Mouse (Mus musculus) lung, embryonic 14.5 days (tissue): ENCODE measurements at regions not wholly inside any gene's neighbourhood (a gene's known extent, or its start where the extent isn't known, plus 50 kb on each side); places are given as distances from the start of the nearest gene placed in this dataset.

Source experiments
- ATAC-seq: fragments of 200-750 bp; cut with Nextera tagmentation; 2 replicates; pipeline ENCODE4 v1.8.0; 2017; ENCODE audit warnings: mild to moderate bottlenecking, moderate TSS enrichment, moderate library complexity; ENCODE audit not compliant: insufficient read depth
- DNase-seq: peaks from one replicate; pipeline ENCODE4 v3.0.0-alpha.2; 2015
- H3K27ac ChIP-seq: fragments of 300-500 bp; sonication (generic); 2 replicates; pipeline ENCODE4 v1.5.1; 2014; ENCODE audit warnings: low read depth, mild to moderate bottlenecking, moderate library complexity
- H3K27me3 ChIP-seq: fragments of 300-500 bp; sonication (generic); 2 replicates; pipeline ENCODE4 v1.6.1; 2014; ENCODE audit warnings: low read length, control low read depth; ENCODE audit not compliant: insufficient read depth
- H3K36me3 ChIP-seq: fragments of 300-500 bp; sonication (generic); 2 replicates; pipeline ENCODE4 v1.6.1; 2014; ENCODE audit warnings: control low read depth; ENCODE audit not compliant: insufficient read depth
- H3K4me1 ChIP-seq: fragments of 300-500 bp; sonication (generic); 2 replicates; pipeline ENCODE4 v1.6.1; 2014; ENCODE audit warnings: antibody characterized with exemption, control low read depth; ENCODE audit not compliant: insufficient read depth
- H3K4me2 ChIP-seq: fragments of 300-500 bp; sonication (generic); 2 replicates; pipeline ENCODE4 v1.6.1; 2014; ENCODE audit warnings: mild to moderate bottlenecking
- H3K4me3 ChIP-seq: fragments of 300-500 bp; sonication (generic); 2 replicates; pipeline ENCODE4 v1.5.1; 2014; ENCODE audit warnings: low read depth, low read length
- H3K9ac ChIP-seq: fragments of 300-500 bp; sonication (generic); 2 replicates; pipeline ENCODE4 v1.6.1; 2014
- H3K9me3 ChIP-seq: fragments of 300-500 bp; sonication (generic); 2 replicates; pipeline ENCODE4 v1.6.1; 2016; ENCODE audit warnings: low read depth, low read length, control low read depth
- CTCF ChIP-seq: IDR thresholded peaks from 2 replicates; pipeline ENCODE4 v1.5.1; 2016; ENCODE audit warnings: antibody characterized with exemption, low read depth
- WGBS: fragments of 180-500 bp; shearing (Covaris S2); extraction: QIAGEN DNeasy Blood & Tissue Kit; methylation state at CpG from one replicate; pipeline ENCODE4 v1.1.7; 2014; 5-methylcytosine and 5-hydroxymethylcytosine counted together

DNA sequence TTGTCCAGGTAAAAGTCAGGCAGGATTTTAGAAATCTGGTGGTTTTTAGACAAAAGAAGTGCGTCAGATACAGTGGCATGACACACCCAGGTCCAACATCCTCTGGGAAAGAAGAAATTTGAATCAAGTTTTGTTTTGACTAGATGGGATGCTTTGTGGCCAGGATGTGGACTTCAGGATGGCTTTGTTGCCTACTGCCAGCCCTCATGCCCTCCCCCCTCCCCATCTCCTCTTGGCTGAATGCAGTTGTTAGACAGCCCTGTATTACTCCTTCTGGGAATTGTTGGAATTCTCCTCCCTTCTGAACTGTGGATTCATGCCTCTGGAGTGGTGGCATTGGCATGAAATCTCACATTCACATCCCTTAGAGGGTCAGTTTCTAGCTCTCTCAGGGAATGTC is 104.3 kb upstream of the Rai14 start:
- DNase-seq (no peak), ATAC-seq (peak; percentile 28; the same call in 1 of the 2 replicates)
- Histone ChIP-seq H3K9me3 (no peaks in the 10 kb centered on the region), H3K9ac (no peak overlapping the region), H3K36me3 (no peaks in the 10 kb centered on the region), H3K27me3 (no peaks in the 10 kb centered on the region), H3K4me2 (no peak overlapping the region), H3K4me3 (no peak overlapping the region), H3K27ac (peak overlapping the region; percentile 3; the same call in 1 of the 2 replicates), H3K4me1 (no peaks in the 10 kb centered on the region)
- 78% methylated on average over 1 of the region's 1 CpGs for WGBS
- no peak for TF ChIP-seq CTCF

DNA sequence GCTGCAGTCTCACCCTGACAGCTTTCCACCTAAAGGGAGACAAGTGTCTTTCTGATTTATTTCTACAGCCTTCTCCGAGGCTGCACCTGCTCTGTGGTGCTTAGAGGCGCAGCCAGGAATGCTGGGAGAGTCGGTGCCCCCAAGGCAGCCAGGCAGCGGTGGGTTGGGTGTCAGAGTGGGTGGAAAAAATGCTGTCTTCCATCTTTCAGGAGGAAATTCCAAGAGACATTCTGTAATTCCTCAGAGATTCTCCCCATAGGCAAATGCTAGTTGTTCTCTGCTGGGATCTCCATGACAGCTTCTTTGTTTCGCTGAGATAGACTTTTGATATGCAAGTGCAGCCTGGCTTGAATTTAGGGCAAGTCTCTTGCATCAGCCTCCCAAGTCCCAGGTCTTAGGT is 109.5 kb upstream of the Rai14 start:
- Histone ChIP-seq H3K27ac (no peak overlapping the region), H3K4me2 (no peak overlapping the region), H3K4me3 (no peak overlapping the region), H3K36me3 (no peaks in the 10 kb centered on the region), H3K4me1 (no peaks in the 10 kb centered on the region), H3K27me3 (no peaks in the 10 kb centered on the region), H3K9ac (no peak overlapping the region), H3K9me3 (no peaks in the 10 kb centered on the region)
- no peak for ATAC-seq
- TF ChIP-seq CTCF = no peak
- 66% methylated on average over 5 of the region's 5 CpGs for WGBS
- DNase-seq = no peak

DNA sequence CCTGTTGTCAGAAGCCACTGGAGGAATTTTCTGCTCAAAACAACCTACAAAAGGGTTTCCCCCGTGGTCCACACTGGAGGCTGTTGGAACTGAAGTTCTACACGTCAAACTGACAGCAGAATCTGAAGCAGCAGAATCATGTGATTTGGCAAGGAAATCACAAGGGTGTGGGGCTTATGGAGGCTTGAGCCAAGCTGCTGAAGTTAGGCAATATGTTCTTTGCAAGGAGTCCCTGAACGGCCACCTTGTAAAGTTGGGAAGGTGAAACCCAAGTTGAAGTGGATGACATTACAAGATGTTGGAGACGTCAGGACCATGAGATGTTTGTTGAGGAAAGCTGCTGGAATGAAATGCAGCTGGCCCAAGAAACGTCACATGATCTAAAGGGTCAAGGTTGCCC is 115.2 kb upstream of the Rai14 start:
- no peak for DNase-seq
- no peak for ATAC-seq
- no peak for TF ChIP-seq CTCF
- Histone ChIP-seq H3K4me2 (no peak overlapping the region), H3K4me1 (peaks cover 10% of the 10 kb centered on the region; the same call in 1 of the 2 replicates), H3K9me3 (no peaks in the 10 kb centered on the region), H3K27me3 (no peaks in the 10 kb centered on the region), H3K4me3 (no peak overlapping the region), H3K36me3 (no peaks in the 10 kb centered on the region), H3K27ac (no peak overlapping the region), H3K9ac (no peak overlapping the region)
- 46% methylated on average over 5 of the region's 5 CpGs for WGBS

DNA sequence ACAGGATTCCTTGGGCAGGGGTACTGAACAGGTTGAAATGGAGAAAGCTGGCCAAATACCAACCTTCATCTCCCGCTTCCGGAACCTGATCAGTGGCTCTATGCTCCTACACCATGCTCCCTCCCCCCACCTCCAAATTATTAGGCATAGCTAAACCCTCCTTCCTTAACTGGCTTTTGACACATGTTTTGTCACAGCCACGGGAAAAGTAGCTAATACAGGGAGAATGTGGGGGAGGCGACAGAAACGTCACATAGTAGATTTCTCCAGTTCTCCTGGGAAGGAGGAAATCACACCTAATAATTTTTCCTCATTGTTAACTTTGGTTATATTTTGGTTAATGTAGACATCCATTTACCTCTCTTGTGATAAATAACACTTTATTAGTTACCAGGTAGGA is 116.1 kb upstream of the Rai14 start:
- H3K36me3 ChIP-seq = no peaks in the 10 kb centered on the region
- WGBS = 42% methylated on average over 5 of the region's 5 CpGs
- no peaks in the 10 kb centered on the region for H3K9me3 ChIP-seq
- H3K27me3 ChIP-seq = no peaks in the 10 kb centered on the region
- H3K4me2 ChIP-seq = no peak overlapping the region
- no peak overlapping the region for H3K9ac ChIP-seq
- TF ChIP-seq CTCF = no peak
- DNase-seq (peak; percentile 41), ATAC-seq (peak; percentile 77; the same call in 1 of the 2 replicates)
- H3K4me1 ChIP-seq = peaks cover 10% of the 10 kb centered on the region; the same call in 1 of the 2 replicates
- no peak overlapping the region for H3K4me3 ChIP-seq
- no peak overlapping the region for H3K27ac ChIP-seq

DNA sequence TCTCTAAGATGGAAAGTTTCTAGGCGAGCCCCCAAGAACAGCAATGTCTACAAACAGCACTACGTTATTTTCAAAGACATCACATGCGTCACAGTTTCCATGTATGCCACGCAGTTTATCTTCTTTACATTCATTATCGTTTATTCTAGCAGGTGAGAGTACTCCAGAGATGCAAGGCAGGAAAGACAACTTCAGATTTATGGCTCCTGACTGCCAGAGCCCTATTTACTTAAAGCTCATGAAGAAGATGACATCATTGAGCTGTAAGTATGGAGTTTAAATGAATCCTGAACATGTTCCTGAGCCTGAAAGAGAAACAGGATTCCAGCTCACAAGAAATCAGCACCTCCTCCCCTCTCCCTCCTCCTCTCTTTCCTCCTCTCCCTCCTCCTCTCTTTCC is 116.7 kb upstream of the Rai14 start:
- DNase-seq = peak; percentile 42

DNA sequence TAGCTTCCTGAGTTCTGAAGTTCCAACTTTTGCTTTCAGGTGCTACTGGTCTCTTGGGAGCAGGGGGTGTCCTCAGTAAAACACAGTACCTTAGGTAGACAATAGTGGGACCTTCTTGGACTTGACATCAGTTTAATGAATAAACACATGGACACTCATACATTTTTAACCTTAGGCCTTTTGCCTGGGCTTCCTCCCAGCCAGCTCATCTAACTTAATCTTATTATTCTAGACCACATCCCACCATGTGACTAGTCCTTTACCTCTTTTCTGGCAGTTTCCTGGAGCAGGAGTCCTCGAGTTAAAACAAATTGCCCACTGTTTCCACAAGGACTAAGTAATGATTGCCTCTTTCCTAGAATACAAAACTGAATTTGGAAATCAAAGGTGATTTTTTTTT is 117.9 kb upstream of the Rai14 start:
- no peak for TF ChIP-seq CTCF
- DNase-seq = no peak

More for the DNA sequence above, 116.7 kb upstream of the Rai14 start:
- no peak for TF ChIP-seq CTCF
- Histone ChIP-seq H3K27ac (0 out of 2 replicates have a peak overlapping the region, but pooled peaks have one; percentile 10), H3K4me3 (no peak overlapping the region), H3K36me3 (no peaks in the 10 kb centered on the region), H3K9me3 (no peaks in the 10 kb centered on the region), H3K4me1 (peaks cover 10% of the 10 kb centered on the region; the same call in 1 of the 2 replicates), H3K9ac (no peak overlapping the region), H3K27me3 (no peaks in the 10 kb centered on the region), H3K4me2 (no peak overlapping the region)
- 13% methylated on average over 5 of the region's 5 CpGs for WGBS
- peak; percentile 57; the same call in 1 of the 2 replicates for ATAC-seq

DNA sequence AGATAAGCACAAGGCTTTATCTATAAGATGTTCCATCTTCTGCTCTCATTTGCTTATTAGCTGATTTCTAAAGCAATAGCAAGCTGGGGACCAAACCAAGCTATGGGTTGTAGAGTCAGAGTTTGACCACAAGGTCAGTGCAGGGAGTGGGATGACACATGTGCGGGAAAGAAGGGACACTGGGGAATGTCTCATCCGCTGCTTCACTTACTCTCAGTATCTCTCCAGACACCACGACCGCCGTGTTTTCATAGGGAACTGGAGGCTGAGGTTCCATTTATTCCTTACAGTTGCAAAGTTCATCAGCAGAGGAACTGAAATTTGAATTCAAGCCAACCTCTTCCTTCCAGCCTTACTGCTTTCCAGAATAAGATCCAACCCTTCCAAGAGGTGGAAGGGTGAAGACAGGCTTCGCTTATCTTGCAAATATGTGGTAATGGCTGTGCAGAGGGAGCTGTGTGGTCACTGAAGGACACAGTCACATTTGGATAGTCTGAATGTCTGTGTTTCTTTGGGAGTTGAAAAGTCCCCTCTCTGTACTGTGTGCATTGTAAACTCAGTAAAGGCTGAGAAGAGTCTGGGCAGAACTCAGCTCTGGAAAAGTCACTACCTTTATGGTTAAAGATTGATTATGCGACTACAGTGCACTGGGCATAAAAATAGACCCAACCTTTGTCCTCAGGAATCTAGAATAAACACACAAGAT is 118.1 kb upstream of the C1qtnf3 start:
- 50% methylated on average over 7 of the region's 7 CpGs for WGBS
- H3K4me2 ChIP-seq = no peak overlapping the region
- ATAC-seq (peak; percentile 44; the same call in 1 of the 2 replicates), DNase-seq (no peak)
- no peaks in the 10 kb centered on the region for H3K36me3 ChIP-seq
- H3K27ac ChIP-seq = no peak overlapping the region; the same call in 1 of the 2 replicates
- no peak overlapping the region for H3K4me3 ChIP-seq
- no peak overlapping the region for H3K9ac ChIP-seq
- TF ChIP-seq CTCF = no peak
- H3K4me1 ChIP-seq = peaks cover 10% of the 10 kb centered on the region; the same call in 1 of the 2 replicates
- H3K9me3 ChIP-seq = no peaks in the 10 kb centered on the region
- H3K27me3 ChIP-seq = no peaks in the 10 kb centered on the region

More for the DNA sequence above, 117.9 kb upstream of the Rai14 start:
- no peak overlapping the region for H3K9ac ChIP-seq
- H3K4me1 ChIP-seq = peaks cover 10% of the 10 kb centered on the region; the same call in 1 of the 2 replicates
- no peak for ATAC-seq
- no peaks in the 10 kb centered on the region for H3K36me3 ChIP-seq
- H3K27me3 ChIP-seq = no peaks in the 10 kb centered on the region
- H3K4me3 ChIP-seq = no peak overlapping the region
- H3K4me2 ChIP-seq = no peak overlapping the region
- no peaks in the 10 kb centered on the region for H3K9me3 ChIP-seq
- 39% methylated on average over 1 of the region's 1 CpGs for WGBS
- no peak overlapping the region for H3K27ac ChIP-seq
